Mouse (Mus musculus) ES-E14 (cell line): Measurements from ENCODE around the gene Gtse1. TPM values are rescaled to one million over a fixed set of nuclear protein-coding genes. Genes with fewer than 3 reads are reported as not detected.
A peak's percentile ranks its signal among the peaks of the same experiment; 100 is the strongest.

ENCODE experiments used
- DNase-seq: peaks from one replicate; pipeline ENCODE4 v3.0.0-alpha.2; 2013; ENCODE audit warnings: low read depth, low spot score
- H3K27ac ChIP-seq: 2 replicates; pipeline ENCODE4 v1.5.1; 2012; ENCODE audit warnings: low read depth, mild to moderate bottlenecking, low read length, moderate library complexity, mixed read lengths; ENCODE audit not compliant: poor library complexity, insufficient read depth, severe bottlenecking
- H3K36me3 ChIP-seq: 2 replicates; pipeline ENCODE4 v1.6.1; 2012; ENCODE audit warnings: mild to moderate bottlenecking, low read length, moderate library complexity, mixed read lengths; ENCODE audit not compliant: control insufficient read depth, poor library complexity, insufficient read depth, severe bottlenecking
- H3K4me1 ChIP-seq, 2 experiments: fragments of 150-350 bp in 1 of 2; sonication (generic) in 1 of 2; 2 replicates each; pipeline ENCODE4 v1.6.1; 2012; ENCODE audit warnings: low read length in 2 of 2, mild to moderate bottlenecking in 1 of 2, mixed read lengths in 1 of 2; ENCODE audit not compliant: control insufficient read depth in 2 of 2, insufficient read depth in 2 of 2, poor library complexity in 1 of 2
- H3K4me3 ChIP-seq, 2 experiments: fragments of 150-350 bp in 1 of 2; sonication (generic) in 1 of 2; 2 replicates each; pipeline ENCODE4 v1.5.1; 2012; ENCODE audit warnings: low read length in 2 of 2, low read depth in 1 of 2, mild to moderate bottlenecking in 1 of 2, mixed read lengths in 1 of 2; ENCODE audit not compliant: insufficient read depth in 1 of 2, poor library complexity in 1 of 2, severe bottlenecking in 1 of 2
- H3K9ac ChIP-seq: 2 replicates; pipeline ENCODE4 v1.6.1; 2012; ENCODE audit warnings: low read depth, mild to moderate bottlenecking, low read length, mixed read lengths; ENCODE audit not compliant: poor library complexity, insufficient read depth, severe bottlenecking
- H3K9me3 ChIP-seq: fragments of 150-350 bp; sonication (generic); 2 replicates; pipeline ENCODE4 v1.6.1; 2012; ENCODE audit warnings: low read depth, mild to moderate bottlenecking, low read length; ENCODE audit not compliant: control insufficient read depth, insufficient read depth
- CHD2 ChIP-seq: IDR thresholded peaks from 2 replicates; pipeline ENCODE4 v1.6.1; 2014; ENCODE audit warnings: mild to moderate bottlenecking, low read depth, low read length, inconsistent platforms
- HCFC1 ChIP-seq: IDR thresholded peaks from 2 replicates; pipeline ENCODE4 v1.6.1; 2012; ENCODE audit warnings: low read length, inconsistent platforms, borderline replicate concordance; ENCODE audit not compliant: insufficient read depth
- MAFK ChIP-seq: IDR thresholded peaks from 2 replicates; pipeline ENCODE4 v1.6.1; 2014; ENCODE audit warnings: mild to moderate bottlenecking, low read depth, low read length, inconsistent platforms; ENCODE audit not compliant: insufficient read depth
- ZC3H11A ChIP-seq: IDR thresholded peaks from 2 replicates; pipeline ENCODE4 v1.6.1; 2012; ENCODE audit warnings: low read depth, mild to moderate bottlenecking, inconsistent platforms, low read length, borderline replicate concordance
- ZNF384 ChIP-seq: IDR thresholded peaks from 2 replicates; pipeline ENCODE4 v1.6.1; 2012; ENCODE audit warnings: low read depth, low read length, inconsistent platforms
- in situ Hi-C, 2 experiments: fragments of 600-800 bp; cut with MboI; formaldehyde crosslinking; loops; one replicate each; pipeline ENCODE4 v1.15.1; 2025; ENCODE audit warnings: low sequenced_read_pairs in 2 of 2, inconsistent platforms in 1 of 2; ENCODE audit not compliant: unreplicated experiment in 2 of 2
- total RNA-seq: library from RNA; depleted of rRNA; stranded (reverse); fragments of 300-350 nt; gene quantifications from 2 replicates; pipeline ENCODE4 v1.2.3, GENCODE M21; 2012; rRNA removed

The Gtse1 gene
- 114 and 140 TPM in 2 replicates for total RNA-seq

- no peak for TF ChIP-seq MAFK
- TF ChIP-seq ZNF384, result no peak
- no peak for TF ChIP-seq ZC3H11A
- peak; percentile 95 for TF ChIP-seq HCFC1
- TF ChIP-seq CHD2, result peak; percentile 73; the same call in 1 of the 2 replicates
- Histone ChIP-seq H3K4me3 (peak within 1 kb of the TSS; percentile 72 to 91), H3K27ac (peak within 1 kb of the TSS; percentile 61), H3K36me3 (peaks cover 27% of the 10 kb centered on the region), H3K9ac (peak within 1 kb of the TSS; percentile 79), H3K4me1 (peaks cover 8% of the 10 kb centered on the region in 2 experiments; a peak in 3 of 4 replicates), H3K9me3 (no peaks in the 10 kb centered on the region)
- in situ Hi-C loops, result no loop called here
- DNase-seq, result peak; percentile 94
Observed at GRCm38 (mm10) chr15:85859490-85860031, at the start of gene Gtse1. Gene Gtse1, plus strand, starts transcription at chr15:85859745.

GRCm38 (mm10) chr15:85810462-85810805 lies 49.1 kb upstream of the Gtse1 start:
- in situ Hi-C loops, result no loop called here
- Histone ChIP-seq H3K36me3 (no peaks in the 10 kb centered on the region; the same call in 1 of the 2 replicates), H3K9me3 (no peaks in the 10 kb centered on the region), H3K27ac (no peak overlapping the region), H3K4me3 (peak overlapping the region in 1 of 2 experiments; percentile 94; a peak in 1 of 4 replicates), H3K4me1 (peaks cover 3 to 6% of the 10 kb centered on the region in 2 experiments; a peak in 1 of 4 replicates), H3K9ac (no peak overlapping the region; the same call in 1 of the 2 replicates)
- no peak for TF ChIP-seq MAFK
- no peak for TF ChIP-seq HCFC1
- DNase-seq, result no peak

DNA sequence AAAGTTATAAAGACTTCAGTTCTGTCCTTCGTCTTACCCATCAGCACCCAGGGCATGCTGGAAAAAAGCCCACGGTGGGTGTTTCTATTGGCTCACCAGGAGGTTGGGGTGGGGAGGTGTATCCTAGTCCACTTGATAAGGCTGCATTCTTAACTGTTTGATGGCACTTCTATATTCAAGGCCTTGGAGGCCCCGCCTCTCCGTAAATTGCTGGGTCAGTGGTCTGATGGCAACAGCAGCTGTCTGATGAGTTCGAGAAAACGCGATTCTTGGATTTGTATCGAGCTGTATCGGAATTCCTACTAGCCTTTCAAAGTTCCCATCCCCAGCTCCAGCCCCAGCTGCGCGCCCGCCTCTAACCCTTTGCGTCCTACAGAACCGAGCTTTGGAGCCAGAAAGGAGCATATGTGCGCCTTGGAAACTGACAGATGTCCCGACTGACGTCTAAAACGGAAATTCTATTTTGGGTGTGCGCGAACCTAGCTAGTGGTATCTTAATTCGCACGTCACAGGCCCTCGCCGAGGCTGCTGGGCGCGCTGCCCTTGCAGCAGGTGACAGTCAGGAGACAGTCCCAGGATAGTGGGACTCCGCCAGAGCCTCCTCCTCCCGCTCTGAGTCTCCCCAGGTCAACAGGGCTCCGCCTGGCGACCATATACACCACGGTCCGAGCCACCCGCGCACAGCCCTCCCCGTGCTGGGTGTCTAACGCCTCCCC lies 48.6 kb upstream of the Gtse1 start:
- TF ChIP-seq ZC3H11A (no peak), MAFK (no peak), ZNF384 (no peak), CHD2 (no peak), HCFC1 (no peak)
- peak overlapping the region; percentile 85 for H3K9ac ChIP-seq
- H3K4me3 ChIP-seq, result peak overlapping the region; percentile 68 to 94
- no peak for DNase-seq
- no peaks in the 10 kb centered on the region; the same call in 1 of the 2 replicates for H3K36me3 ChIP-seq
- in situ Hi-C loops, result no loop called here
- H3K4me1 ChIP-seq, result peaks cover 3 to 6% of the 10 kb centered on the region in 2 experiments; a peak in 1 of 4 replicates
- no peaks in the 10 kb centered on the region for H3K9me3 ChIP-seq
- H3K27ac ChIP-seq, result no peak overlapping the region

DNA sequence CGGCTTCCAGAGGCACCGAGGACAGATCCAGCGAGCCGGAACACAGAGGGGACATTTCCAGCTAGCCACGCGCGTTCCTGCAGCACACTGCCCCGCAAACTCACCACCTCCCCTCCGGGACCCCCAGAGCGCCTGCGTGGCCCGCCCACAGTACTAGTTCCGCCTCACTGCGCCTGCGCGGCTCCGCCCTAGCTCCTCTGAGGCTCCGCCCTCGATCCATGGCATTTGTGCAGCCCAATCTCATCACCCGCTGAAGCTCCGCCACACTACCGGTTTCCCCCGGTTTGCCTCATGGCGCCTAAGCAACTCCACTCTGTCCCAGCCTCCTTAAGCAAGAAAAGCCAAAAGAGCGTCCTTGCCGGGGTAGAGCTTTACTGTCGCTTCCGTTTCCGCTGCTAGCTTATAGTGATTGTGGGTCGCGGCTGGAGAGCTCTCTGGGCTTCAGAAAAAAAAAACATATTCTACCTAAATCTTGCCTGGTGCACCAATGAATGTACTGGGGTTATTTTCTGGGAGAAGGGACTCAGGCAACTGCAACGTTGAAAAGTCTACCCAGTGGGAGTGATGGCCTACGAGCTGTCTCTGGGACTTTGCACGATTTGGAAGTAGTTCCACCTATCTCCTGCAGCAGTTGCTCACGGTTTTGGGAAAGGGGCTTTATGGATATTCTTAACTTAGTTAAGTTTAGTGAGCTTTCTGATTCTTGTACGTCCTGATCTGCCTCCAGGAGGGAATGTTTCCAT lies 47.8 kb upstream of the Gtse1 start, which contains the start of gene Cdpf1:
Gene Cdpf1 (minus strand): TSS at position 163 of the 743 bp plus-strand sequence.
- peak within 1 kb of the TSS; percentile 85 for H3K9ac ChIP-seq
- H3K27ac ChIP-seq, result peak within 1 kb of the TSS; percentile 56; the same call in 1 of the 2 replicates
- TF ChIP-seq MAFK (no peak), ZC3H11A (no peak), ZNF384 (no peak), CHD2 (no peak), HCFC1 (0 out of 2 replicates have a peak, but pooled peaks have one; percentile 22)
- H3K4me1 ChIP-seq, result peaks cover 3 to 6% of the 10 kb centered on the region in 2 experiments; a peak in 1 of 4 replicates
- no peaks in the 10 kb centered on the region for H3K9me3 ChIP-seq
- DNase-seq, result peak; percentile 93
- H3K36me3 ChIP-seq, result no peaks in the 10 kb centered on the region; the same call in 1 of the 2 replicates
- in situ Hi-C loops, result no loop called here
- H3K4me3 ChIP-seq, result peak within 1 kb of the TSS; percentile 68 to 94
